Mouse (Mus musculus): ENCODE results near the gene Gm10961. TPM values are rescaled to one million over a fixed set of nuclear protein-coding genes. Genes with fewer than 3 reads are reported as not detected.
A peak's percentile ranks its signal among the peaks of the same experiment; 100 is the strongest.

The Gm10961 gene
- polyA plus RNA-seq, 1 experiment from 2014 or later = not detected

DNA sequence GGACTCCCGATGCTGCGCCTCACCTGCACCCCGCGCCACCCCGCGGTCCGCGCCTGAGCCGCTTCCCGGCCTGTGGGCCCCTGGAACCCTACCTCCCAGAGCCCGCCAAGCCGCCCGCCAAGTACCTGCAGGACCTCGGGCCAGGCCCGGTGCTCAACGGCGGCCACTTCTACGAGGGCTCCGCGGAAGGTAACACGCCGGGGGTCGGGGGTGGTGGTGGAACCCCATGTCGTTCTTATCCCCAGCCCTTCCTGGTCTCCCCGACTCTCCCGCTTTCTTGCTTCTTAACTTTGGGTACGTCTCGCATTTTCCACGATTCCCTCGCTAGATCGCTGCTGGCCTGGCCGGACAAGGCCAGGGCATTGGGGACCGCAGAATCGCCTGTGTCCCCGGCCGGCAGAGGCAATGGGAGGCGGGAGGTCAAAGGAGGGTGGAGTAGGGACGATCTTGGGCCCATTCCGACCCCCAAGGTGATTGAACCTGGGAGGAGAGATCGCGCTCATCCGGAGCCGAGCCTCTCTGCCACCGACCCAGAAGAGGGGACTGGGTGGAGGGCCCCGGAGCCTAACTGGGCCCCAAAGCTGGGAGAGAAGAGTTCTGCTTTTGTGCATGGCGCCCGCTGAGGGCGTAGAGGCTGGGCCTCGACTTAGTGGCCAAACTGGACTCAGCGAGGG lies 35.7 kb upstream of the Gm10961 start:
- H3K4me3 ChIP-seq (ENCODE audit: low read length) = peak overlapping the region; percentile 37
- no peaks in the 10 kb centered on the region for H3K9me3 ChIP-seq (ENCODE audit: control insufficient read depth, low read length)
- WGBS = 2% methylated on average over 43 of the region's 50 CpGs
- peaks cover 12% of the 10 kb centered on the region; the same call in 1 of the 2 replicates for H3K4me1 ChIP-seq (ENCODE audit: control insufficient read depth, insufficient read depth, low read length)
- H3K27ac ChIP-seq (ENCODE audit: low read depth, low read length) = no peak overlapping the region
- H3K9ac ChIP-seq (ENCODE audit: low read depth, low read length) = peak overlapping the region; percentile 45; the same call in 1 of the 2 replicates
- ATAC-seq (ENCODE audit: low FRiP score, low TSS enrichment) = no peak
- H3K36me3 ChIP-seq (ENCODE audit: control insufficient read depth, insufficient read depth, low read length) = no peaks in the 10 kb centered on the region
- peak overlapping the region; percentile 59 for H3K4me2 ChIP-seq (replicated peaks; ENCODE audit: low read depth, low read length)
- peaks cover 85% of the 10 kb centered on the region for H3K27me3 ChIP-seq (ENCODE audit: control insufficient read depth, insufficient read depth, low read length)

GRCm38 (mm10) chr3:107595938-107596461 lies 35.1 kb upstream of the Gm10961 start:
- H3K4me1 ChIP-seq (ENCODE audit: control insufficient read depth, insufficient read depth, low read length) = peaks cover 12% of the 10 kb centered on the region; the same call in 1 of the 2 replicates
- no peak overlapping the region for H3K27ac ChIP-seq (ENCODE audit: low read depth, low read length)
- WGBS = 2% methylated on average over 34 of the region's 34 CpGs
- H3K4me2 ChIP-seq (replicated peaks; ENCODE audit: low read depth, low read length) = no peak overlapping the region
- peak overlapping the region; percentile 37 for H3K4me3 ChIP-seq (ENCODE audit: low read length)
- ATAC-seq (ENCODE audit: low FRiP score, low TSS enrichment) = 0 out of 2 replicates have a peak, but pooled peaks have one; percentile 22
- H3K36me3 ChIP-seq (ENCODE audit: control insufficient read depth, insufficient read depth, low read length) = no peaks in the 10 kb centered on the region
- H3K27me3 ChIP-seq (ENCODE audit: control insufficient read depth, insufficient read depth, low read length) = peaks cover 89% of the 10 kb centered on the region
- no peak overlapping the region for H3K9ac ChIP-seq (ENCODE audit: low read depth, low read length)
- no peaks in the 10 kb centered on the region for H3K9me3 ChIP-seq (ENCODE audit: control insufficient read depth, low read length)

- Histone ChIP-seq H3K27me3 (ENCODE audit: control insufficient read depth, insufficient read depth, low read length) (peaks cover 89% of the 10 kb centered on the region), H3K4me2 (replicated peaks; ENCODE audit: low read depth, low read length) (no peak overlapping the region), H3K4me1 (ENCODE audit: control insufficient read depth, insufficient read depth, low read length) (peaks cover 12% of the 10 kb centered on the region; the same call in 1 of the 2 replicates), H3K9me3 (ENCODE audit: control insufficient read depth, low read length) (no peaks in the 10 kb centered on the region), H3K4me3 (ENCODE audit: low read length) (peak overlapping the region; percentile 14), H3K27ac (ENCODE audit: low read depth, low read length) (no peak overlapping the region), H3K36me3 (ENCODE audit: control insufficient read depth, insufficient read depth, low read length) (no peaks in the 10 kb centered on the region), H3K9ac (ENCODE audit: low read depth, low read length) (no peak overlapping the region)
- ATAC-seq (ENCODE audit: low FRiP score, low TSS enrichment) = no peak
- WGBS = 2% methylated on average over 26 of the region's 26 CpGs
Measured at GRCm38 (mm10) chr3:107596559-107596958, 34.6 kb upstream of the Gm10961 start.

GRCm38 (mm10) chr3:107597134-107597533 lies 34.0 kb upstream of the Gm10961 start:
- Histone ChIP-seq H3K27me3 (ENCODE audit: control insufficient read depth, insufficient read depth, low read length) (peaks cover 92% of the 10 kb centered on the region), H3K9ac (ENCODE audit: low read depth, low read length) (no peak overlapping the region), H3K4me1 (ENCODE audit: control insufficient read depth, insufficient read depth, low read length) (peaks cover 12% of the 10 kb centered on the region; the same call in 1 of the 2 replicates), H3K4me3 (ENCODE audit: low read length) (no peak overlapping the region), H3K27ac (ENCODE audit: low read depth, low read length) (no peak overlapping the region), H3K4me2 (replicated peaks; ENCODE audit: low read depth, low read length) (no peak overlapping the region), H3K36me3 (ENCODE audit: control insufficient read depth, insufficient read depth, low read length) (no peaks in the 10 kb centered on the region), H3K9me3 (ENCODE audit: control insufficient read depth, low read length) (no peaks in the 10 kb centered on the region)
- no peak for ATAC-seq (ENCODE audit: low FRiP score, low TSS enrichment)
- WGBS = under 1% methylated on average over 19 of the region's 24 CpGs

GRCm38 (mm10) chr3:107597586-107598389 lies 33.3 kb upstream of the Gm10961 start:
- 4% methylated on average over 22 of the region's 22 CpGs for WGBS
- no peak for ATAC-seq (ENCODE audit: low FRiP score, low TSS enrichment)
- H3K36me3 ChIP-seq (ENCODE audit: control insufficient read depth, insufficient read depth, low read length) = no peaks in the 10 kb centered on the region
- no peaks in the 10 kb centered on the region for H3K9me3 ChIP-seq (ENCODE audit: control insufficient read depth, low read length)
- no peak overlapping the region for H3K27ac ChIP-seq (ENCODE audit: low read depth, low read length)
- H3K4me3 ChIP-seq (ENCODE audit: low read length) = no peak overlapping the region
- no peak overlapping the region for H3K4me2 ChIP-seq (replicated peaks; ENCODE audit: low read depth, low read length)
- no peak overlapping the region for H3K9ac ChIP-seq (ENCODE audit: low read depth, low read length)
- H3K27me3 ChIP-seq (ENCODE audit: control insufficient read depth, insufficient read depth, low read length) = peaks cover 90% of the 10 kb centered on the region
- H3K4me1 ChIP-seq (ENCODE audit: control insufficient read depth, insufficient read depth, low read length) = peaks cover 12% of the 10 kb centered on the region; the same call in 1 of the 2 replicates

GRCm38 (mm10) chr3:107600127-107600526 lies 31.0 kb upstream of the Gm10961 start:
- WGBS = 30% methylated on average over 5 of the region's 6 CpGs
- Histone ChIP-seq H3K27ac (ENCODE audit: low read depth, low read length) (no peak overlapping the region), H3K9ac (ENCODE audit: low read depth, low read length) (no peak overlapping the region)

DNA sequence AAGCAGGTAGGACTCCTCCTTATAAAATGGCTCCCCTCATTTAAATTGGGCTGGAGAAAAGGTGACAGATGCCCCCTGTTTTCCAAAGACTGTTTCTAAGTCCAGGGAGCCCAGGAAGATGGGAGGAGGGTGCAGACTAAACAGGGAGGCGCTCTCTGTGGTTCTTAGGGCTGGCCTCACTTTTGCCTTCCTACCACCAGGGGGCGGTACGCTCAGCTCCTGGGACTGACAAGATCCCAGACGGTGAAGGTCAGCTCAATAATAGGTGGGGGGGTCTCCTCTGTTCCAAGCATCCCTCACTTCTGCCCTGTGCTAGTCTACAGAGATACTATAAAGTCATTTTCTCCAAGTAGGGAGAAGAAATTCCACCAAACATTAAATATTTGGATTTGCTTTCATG lies 25.8 kb upstream of the Gm10961 start:
- Histone ChIP-seq H3K9ac (ENCODE audit: low read depth, low read length) (no peak overlapping the region), H3K4me3 (ENCODE audit: low read length) (no peak overlapping the region), H3K27ac (ENCODE audit: low read depth, low read length) (no peak overlapping the region), H3K4me2 (replicated peaks; ENCODE audit: low read depth, low read length) (no peak overlapping the region), H3K4me1 (ENCODE audit: control insufficient read depth, insufficient read depth, low read length) (no peaks in the 10 kb centered on the region), H3K36me3 (ENCODE audit: control insufficient read depth, insufficient read depth, low read length) (no peaks in the 10 kb centered on the region), H3K9me3 (ENCODE audit: control insufficient read depth, low read length) (no peaks in the 10 kb centered on the region), H3K27me3 (ENCODE audit: control insufficient read depth, insufficient read depth, low read length) (peaks cover 26% of the 10 kb centered on the region)
- 11% methylated on average over 4 of the region's 4 CpGs for WGBS
- no peak for ATAC-seq (ENCODE audit: low FRiP score, low TSS enrichment)

More at GRCm38 (mm10) chr3:107600127-107600526, 31.0 kb upstream of the Gm10961 start:
- no peak for ATAC-seq (ENCODE audit: low FRiP score, low TSS enrichment)
- H3K36me3 ChIP-seq (ENCODE audit: control insufficient read depth, insufficient read depth, low read length) = no peaks in the 10 kb centered on the region
- H3K27me3 ChIP-seq (ENCODE audit: control insufficient read depth, insufficient read depth, low read length) = peaks cover 74% of the 10 kb centered on the region
- H3K4me1 ChIP-seq (ENCODE audit: control insufficient read depth, insufficient read depth, low read length) = peaks cover 6% of the 10 kb centered on the region; the same call in 1 of the 2 replicates
- no peak overlapping the region for H3K4me3 ChIP-seq (ENCODE audit: low read length)
- H3K9me3 ChIP-seq (ENCODE audit: control insufficient read depth, low read length) = no peaks in the 10 kb centered on the region
- H3K4me2 ChIP-seq (replicated peaks; ENCODE audit: low read depth, low read length) = no peak overlapping the region

DNA sequence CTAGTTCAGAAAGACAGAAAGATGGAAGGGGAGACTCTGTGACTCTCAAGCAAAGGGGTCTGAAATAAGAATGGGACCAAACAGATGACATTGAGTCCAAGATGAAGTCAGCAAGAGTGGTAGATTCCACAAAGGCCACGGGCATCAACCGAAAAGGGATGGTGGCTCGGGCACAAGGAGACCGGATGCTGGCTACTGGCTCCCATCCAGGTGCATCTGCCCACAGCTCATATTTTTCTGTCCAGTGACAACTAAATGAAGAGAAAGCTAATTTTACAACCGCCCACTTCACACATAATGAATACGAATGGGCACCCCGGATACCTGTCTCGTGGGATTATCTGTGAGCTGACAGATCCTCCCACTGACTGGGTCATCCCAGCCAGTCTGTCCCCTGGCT lies 23.9 kb upstream of the Gm10961 start:
- H3K27me3 ChIP-seq (ENCODE audit: control insufficient read depth, insufficient read depth, low read length) = peaks cover 9% of the 10 kb centered on the region
- no peak overlapping the region for H3K9ac ChIP-seq (ENCODE audit: low read depth, low read length)
- WGBS = 77% methylated on average over 8 of the region's 8 CpGs
- peaks cover 4% of the 10 kb centered on the region for H3K36me3 ChIP-seq (ENCODE audit: control insufficient read depth, insufficient read depth, low read length)
- H3K9me3 ChIP-seq (ENCODE audit: control insufficient read depth, low read length) = no peaks in the 10 kb centered on the region
- H3K27ac ChIP-seq (ENCODE audit: low read depth, low read length) = no peak overlapping the region
- no peaks in the 10 kb centered on the region for H3K4me1 ChIP-seq (ENCODE audit: control insufficient read depth, insufficient read depth, low read length)
- no peak overlapping the region for H3K4me2 ChIP-seq (replicated peaks; ENCODE audit: low read depth, low read length)
- H3K4me3 ChIP-seq (ENCODE audit: low read length) = no peak overlapping the region
- no peak for ATAC-seq (ENCODE audit: low FRiP score, low TSS enrichment)

GRCm38 (mm10) chr3:107608808-107609207 lies 22.3 kb upstream of the Gm10961 start:
- 54% methylated on average over 4 of the region's 4 CpGs for WGBS
- Histone ChIP-seq H3K27me3 (ENCODE audit: control insufficient read depth, insufficient read depth, low read length) (peaks cover 6% of the 10 kb centered on the region), H3K4me3 (ENCODE audit: low read length) (no peak overlapping the region), H3K36me3 (ENCODE audit: control insufficient read depth, insufficient read depth, low read length) (peaks cover 20% of the 10 kb centered on the region), H3K4me1 (ENCODE audit: control insufficient read depth, insufficient read depth, low read length) (no peaks in the 10 kb centered on the region), H3K9me3 (ENCODE audit: control insufficient read depth, low read length) (no peaks in the 10 kb centered on the region), H3K4me2 (replicated peaks; ENCODE audit: low read depth, low read length) (no peak overlapping the region), H3K27ac (ENCODE audit: low read depth, low read length) (no peak overlapping the region), H3K9ac (ENCODE audit: low read depth, low read length) (no peak overlapping the region)
- ATAC-seq (ENCODE audit: low FRiP score, low TSS enrichment) = no peak

Data from kidney, embryonic 14.5 days (tissue).